Mouse (Mus musculus) lung, adult 2 months (tissue): ENCODE measurements around the gene Rpl39l. TPM values are rescaled to one million over a fixed set of nuclear protein-coding genes. Genes with fewer than 3 reads are reported as not detected.
"Not testable (repeated sequence)": the region's sequence is repeated elsewhere in the genome, so short reads cannot be mapped to it uniquely, and the experiment has no call there.

Experiments used
- DNase-seq: peaks from one replicate; pipeline ENCODE4 v3.0.0; 2022
- H3K4me1 ChIP-seq: fragments of 200-500 bp; 2 replicates; pipeline ENCODE4 v1.6.1; 2011; ENCODE audit warnings: low read length; ENCODE audit not compliant: control insufficient read depth, insufficient read depth
- H3K4me3 ChIP-seq: fragments of 200-500 bp; replicated peaks from 2 replicates; pipeline ENCODE3; 2011; ENCODE audit warnings: low read depth, mild to moderate bottlenecking, control low read depth, low read length; ENCODE audit errors: extremely low read depth
- CTCF ChIP-seq: fragments of 200-500 bp; IDR thresholded peaks from 2 replicates; pipeline ENCODE4 v1.5.1; 2011; ENCODE audit warnings: mild to moderate bottlenecking, low read length, control low read depth; ENCODE audit not compliant: insufficient read depth
- POLR2A ChIP-seq: fragments of 200-500 bp; IDR thresholded peaks from 2 replicates; pipeline ENCODE4 v1.6.1; 2011; ENCODE audit warnings: low read depth, mild to moderate bottlenecking, control low read depth, low read length, borderline replicate concordance; ENCODE audit errors: extremely low read depth
- WGBS: fragments of 180-500 bp; shearing (Covaris S2); methylation state at CpG from one replicate; pipeline ENCODE4 v1.1.7; 2018; 5-methylcytosine and 5-hydroxymethylcytosine counted together
- polyA plus RNA-seq: library from polyadenylated mRNA; depleted of rRNA; stranded (reverse); fragments of >200 nt; gene quantifications from 2 replicates; pipeline ENCODE4 v1.2.3, GENCODE M21; 2012; rRNA removed

Gene Rpl39l
- polyA plus RNA-seq: 0.16 TPM in 1 of 2 replicates, not detected in the other

- no peak within 1 kb of the TSS for H3K4me3 ChIP-seq
- H3K4me1 ChIP-seq: no peaks in the 10 kb centered on the region
- 86% methylated on average over 22 of the region's 22 CpGs for WGBS
- no peak for DNase-seq
- TF ChIP-seq POLR2A (no peak), CTCF (no peak)
Observed at GRCm38 (mm10) chr16:10170005-10170404, at the start of gene Rpl39l. TSS of gene Rpl39l (plus strand) at chr16:10170226.

DNA sequence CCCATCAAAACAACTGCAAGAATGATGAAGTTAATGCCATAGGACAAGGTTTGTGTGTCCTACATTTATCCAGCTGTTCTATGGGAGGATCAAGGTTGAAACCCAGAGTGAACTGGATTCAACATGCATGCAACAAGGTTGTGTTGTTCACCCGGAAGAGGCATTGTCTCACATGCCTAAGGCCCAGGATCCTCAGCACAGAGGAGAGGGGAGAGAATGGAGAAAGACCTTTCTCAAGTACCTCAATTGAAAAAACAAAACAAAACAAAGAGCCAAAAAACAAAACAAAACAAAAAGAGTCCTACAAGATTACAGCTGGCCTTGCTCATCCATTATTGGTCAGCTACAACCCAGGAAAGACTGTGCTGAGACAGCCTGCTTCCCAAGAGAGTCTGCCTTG is 42.4 kb upstream of the Rpl39l start:
- no peak for TF ChIP-seq POLR2A
- no peak for TF ChIP-seq CTCF
- DNase-seq: no peak
- no peak overlapping the region for H3K4me3 ChIP-seq
- WGBS: 77% methylated on average over 1 of the region's 1 CpGs
- H3K4me1 ChIP-seq: no peaks in the 10 kb centered on the region

GRCm38 (mm10) chr16:10129052-10129911 is 40.7 kb upstream of the Rpl39l start:
- 65% methylated on average over 2 of the region's 2 CpGs for WGBS
- TF ChIP-seq POLR2A: no peak
- Histone ChIP-seq H3K4me1 (no peaks in the 10 kb centered on the region), H3K4me3 (no peak overlapping the region)
- DNase-seq: no peak

DNA sequence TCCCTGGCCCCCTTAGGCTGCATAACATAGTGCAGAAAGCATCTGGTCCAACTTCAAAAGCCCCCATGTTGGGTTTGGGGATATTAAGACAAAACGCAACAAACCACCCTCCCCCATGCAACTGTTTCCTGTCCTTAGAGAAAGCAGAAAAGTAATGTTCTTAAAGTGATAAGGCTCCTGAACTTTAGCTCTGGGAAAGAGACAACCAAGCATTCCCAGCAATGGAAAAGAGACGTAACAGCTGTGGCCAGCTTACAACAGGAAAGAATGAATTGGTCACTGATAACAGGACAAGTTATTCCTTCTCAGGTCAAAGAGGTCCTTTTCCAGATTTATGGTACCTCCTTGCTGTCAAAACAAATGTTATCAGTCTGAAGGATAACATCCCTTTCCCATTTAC is 26.9 kb upstream of the Rpl39l start:
- TF ChIP-seq POLR2A: no peak
- no peak for TF ChIP-seq CTCF
- Histone ChIP-seq H3K4me1 (no peaks in the 10 kb centered on the region), H3K4me3 (no peak overlapping the region)
- WGBS: 38% methylated on average over 2 of the region's 2 CpGs
- DNase-seq: no peak

- WGBS: 87% methylated on average over 5 of the region's 5 CpGs
- Histone ChIP-seq H3K4me3 (no peak overlapping the region), H3K4me1 (no peaks in the 10 kb centered on the region)
- TF ChIP-seq POLR2A: no peak
- TF ChIP-seq CTCF: no peak
- no peak for DNase-seq
Observed at GRCm38 (mm10) chr16:10147401-10147800, 22.6 kb upstream of the Rpl39l start.

DNA sequence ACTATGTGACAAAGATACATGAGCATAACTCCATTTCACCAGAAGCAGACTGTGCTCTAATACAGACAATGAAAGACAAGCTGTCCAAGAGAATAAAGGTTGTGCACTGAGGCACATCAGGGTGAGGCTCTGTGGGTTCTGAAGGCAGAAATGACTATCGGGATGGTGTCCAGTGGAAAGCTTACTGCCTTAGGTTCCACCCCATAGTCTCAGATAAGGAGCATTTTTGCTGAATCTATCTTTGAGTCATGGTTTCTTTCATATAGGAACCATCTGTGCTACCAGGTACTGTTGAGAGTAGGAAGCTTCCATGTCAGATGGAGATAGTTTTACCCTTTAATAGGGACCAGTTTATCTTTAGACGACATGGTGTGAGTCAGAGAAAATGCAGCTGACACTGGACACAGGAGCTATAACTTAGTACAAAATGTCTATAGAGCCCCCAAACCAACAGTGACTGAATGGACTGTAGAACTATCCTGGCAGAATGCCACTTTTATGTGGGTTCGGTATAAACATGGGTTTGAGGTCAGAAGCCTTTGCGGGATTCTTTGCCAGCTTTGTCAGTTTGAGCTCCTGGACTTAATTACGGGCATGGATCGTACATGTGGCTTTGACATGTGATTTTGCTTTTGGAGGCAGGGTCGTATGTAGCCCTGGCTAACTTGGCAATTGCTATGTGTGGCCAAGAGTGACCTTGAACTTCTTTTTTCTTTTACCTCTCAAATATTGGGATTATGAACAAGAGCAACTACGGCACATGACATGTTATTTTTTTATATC is 712 bp upstream of the Rpl39l start:
- Histone ChIP-seq H3K4me3 (no peak overlapping the region), H3K4me1 (no peaks in the 10 kb centered on the region)
- 79% methylated on average over 8 of the region's 8 CpGs for WGBS
- TF ChIP-seq CTCF: no peak
- TF ChIP-seq POLR2A: no peak
- no peak for DNase-seq

DNA sequence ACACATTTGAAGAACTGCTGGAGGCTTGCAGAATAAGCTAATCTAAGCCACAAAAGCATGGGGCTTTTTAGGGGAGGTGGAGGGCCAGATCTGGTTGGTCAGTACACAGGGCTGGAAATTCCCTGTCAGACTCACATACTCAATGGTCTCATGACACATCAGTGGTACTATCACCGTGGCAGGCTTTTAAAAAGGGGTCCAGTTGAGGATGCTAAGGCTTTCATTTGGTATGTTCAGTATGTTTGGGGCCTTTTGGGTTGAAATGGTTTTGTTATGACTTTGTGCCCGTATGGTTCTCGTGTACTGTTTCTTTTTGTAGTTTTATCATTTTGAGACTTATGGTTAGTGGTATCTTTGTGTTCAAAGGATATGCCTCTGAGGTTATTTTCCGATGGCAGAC is 1.2 kb downstream of the Rpl39l start:
- H3K4me3 ChIP-seq: no peak overlapping the region
- TF ChIP-seq CTCF: no peak
- TF ChIP-seq POLR2A: no peak
- WGBS: 80% methylated on average over 4 of the region's 4 CpGs
- H3K4me1 ChIP-seq: no peaks in the 10 kb centered on the region
- no peak for DNase-seq

GRCm38 (mm10) chr16:10172179-10172820 is 2.3 kb downstream of the Rpl39l start:
- 75% methylated on average over 3 of the region's 3 CpGs for WGBS
- DNase-seq: no peak
- Histone ChIP-seq H3K4me1 (no peaks in the 10 kb centered on the region), H3K4me3 (no peak overlapping the region)
- no peak for TF ChIP-seq POLR2A
- no peak for TF ChIP-seq CTCF

DNA sequence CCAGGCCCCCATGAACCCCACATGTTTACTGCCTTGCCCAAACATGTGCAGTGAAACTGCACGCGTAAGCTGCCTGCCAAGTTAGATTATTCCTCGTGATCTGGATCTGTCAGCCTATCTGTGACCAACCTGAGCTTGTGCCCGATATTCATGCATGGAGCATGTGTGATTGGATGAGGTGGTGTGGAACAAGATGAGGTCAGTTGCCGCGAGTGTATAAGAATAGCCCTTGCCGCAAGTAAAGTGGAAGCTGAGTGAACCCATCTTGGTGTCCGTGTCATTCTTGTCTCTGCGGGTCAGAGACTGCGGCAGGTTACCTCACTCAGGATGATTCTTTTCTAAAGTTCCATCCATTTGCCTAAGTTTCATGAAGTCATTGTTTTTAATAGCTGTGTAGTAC is 17.4 kb downstream of the Rpl39l start:
- not testable (repeated sequence) for H3K4me3 ChIP-seq, DNase-seq, H3K4me1 ChIP-seq
- 95% methylated on average over 10 of the region's 10 CpGs for WGBS

DNA sequence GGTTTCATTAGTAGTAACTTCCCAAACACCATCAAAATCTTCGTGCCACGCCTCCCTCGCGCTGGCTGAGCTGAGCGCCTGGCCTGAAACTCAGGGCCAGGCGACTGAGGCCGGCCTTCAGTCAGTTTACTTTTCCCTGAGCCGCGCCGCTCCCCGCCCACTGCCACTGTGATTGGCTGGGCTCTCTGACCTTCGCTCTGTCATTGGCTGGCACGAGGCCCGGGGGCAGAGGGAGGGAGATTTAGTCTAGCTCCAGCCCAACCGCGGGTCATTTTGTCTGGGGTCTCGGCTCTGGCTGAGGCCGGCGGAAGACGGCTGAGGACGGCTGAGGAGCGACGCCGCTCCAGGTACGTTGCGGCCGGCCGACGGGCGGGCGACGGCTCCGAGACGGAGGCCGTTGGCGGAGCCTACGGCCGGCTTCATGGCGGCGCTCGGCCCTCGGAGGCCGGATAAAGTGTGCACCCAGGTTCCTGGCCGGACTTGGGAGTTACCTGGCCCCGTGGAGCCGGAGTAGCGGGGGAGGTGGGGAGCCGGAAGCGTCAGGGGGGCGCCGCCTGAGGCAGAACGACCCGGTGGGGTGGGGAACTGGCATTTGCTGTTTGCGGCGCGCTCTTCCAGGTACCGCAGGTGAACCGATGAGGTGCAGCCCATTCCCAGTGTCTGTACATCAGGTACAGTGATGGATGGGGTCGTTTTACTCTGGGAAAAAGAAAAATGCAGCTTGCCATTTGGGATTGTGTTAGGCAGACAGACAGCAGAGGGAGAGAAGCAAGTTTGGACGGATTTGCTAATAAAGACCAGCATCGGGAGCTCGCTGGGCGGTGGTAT is 22.9 kb downstream of the Rpl39l start, which contains the start of gene Atf7ip2:
Gene Atf7ip2, plus strand, starts transcription at position 34 of the 828 bp plus-strand sequence.
- 2% methylated on average over 63 of the region's 63 CpGs for WGBS
- Histone ChIP-seq H3K4me1 (no peaks in the 10 kb centered on the region), H3K4me3 (peak within 1 kb of the TSS; percentile 21)
- TF ChIP-seq CTCF: no peak
- TF ChIP-seq POLR2A: no peak
- peak; percentile 88 for DNase-seq
